Mouse (Mus musculus) embryonic facial prominence, embryonic 10.5 days (tissue): ENCODE measurements around the gene Rab7b. TPM values are rescaled to one million over a fixed set of nuclear protein-coding genes. Genes with fewer than 3 reads are reported as not detected.

Experiments used
- DNase-seq: peaks from one replicate; pipeline ENCODE4 v3.0.0-alpha.2; 2017; ENCODE audit warnings: low spot score
- H3K27ac ChIP-seq: fragments of 300-500 bp; sonication (generic); replicated peaks from 2 replicates; pipeline ENCODE4 v1.5.1; 2016; ENCODE audit warnings: mild to moderate bottlenecking
- H3K27me3 ChIP-seq: fragments of 300-500 bp; sonication (generic); replicated peaks from 2 replicates; pipeline ENCODE4 v1.6.1; 2016; ENCODE audit warnings: low read depth, mild to moderate bottlenecking; ENCODE audit not compliant: poor library complexity, severe bottlenecking
- H3K36me3 ChIP-seq: fragments of 300-500 bp; sonication (generic); replicated peaks from 2 replicates; pipeline ENCODE4 v1.6.1; 2016; ENCODE audit warnings: mild to moderate bottlenecking, moderate library complexity
- H3K4me1 ChIP-seq: fragments of 300-500 bp; sonication (generic); 2 replicates; pipeline ENCODE4 v1.6.1; 2016
- H3K4me3 ChIP-seq: fragments of 300-500 bp; sonication (generic); 2 replicates; pipeline ENCODE4 v1.5.1; 2016; ENCODE audit warnings: mild to moderate bottlenecking, moderate library complexity
- H3K9me3 ChIP-seq: fragments of 300-500 bp; sonication (generic); 2 replicates; pipeline ENCODE4 v1.6.1; 2016; ENCODE audit warnings: mild to moderate bottlenecking
- WGBS: fragments of 180-500 bp; shearing (Covaris S2); methylation state at CpG from one replicate; pipeline ENCODE4 v1.1.7; 2016; 5-methylcytosine and 5-hydroxymethylcytosine counted together
- polyA plus RNA-seq: library from polyadenylated mRNA; unstranded; fragments of >200 nt; fragmentation: Nextera tagmentation; extraction: Ambion mirVana; gene quantifications from 2 replicates; pipeline ENCODE4 v1.2.1, GENCODE M21; 2016

The Rab7b gene
- polyA plus RNA-seq, 1 experiment from 2014 or later: 0.91 TPM

GRCm38 (mm10) chr1:131730639-131731437 lies 42.3 kb downstream of the Rab7b start:
- Histone ChIP-seq H3K4me3 (no peak overlapping the region), H3K27ac (no peak overlapping the region), H3K27me3 (no peaks in the 10 kb centered on the region), H3K4me1 (peaks cover 7% of the 10 kb centered on the region; the same call in 1 of the 2 replicates), H3K36me3 (no peaks in the 10 kb centered on the region), H3K9me3 (no peaks in the 10 kb centered on the region)
- 87% methylated on average over 12 of the region's 12 CpGs for WGBS
- no peak for DNase-seq

DNA sequence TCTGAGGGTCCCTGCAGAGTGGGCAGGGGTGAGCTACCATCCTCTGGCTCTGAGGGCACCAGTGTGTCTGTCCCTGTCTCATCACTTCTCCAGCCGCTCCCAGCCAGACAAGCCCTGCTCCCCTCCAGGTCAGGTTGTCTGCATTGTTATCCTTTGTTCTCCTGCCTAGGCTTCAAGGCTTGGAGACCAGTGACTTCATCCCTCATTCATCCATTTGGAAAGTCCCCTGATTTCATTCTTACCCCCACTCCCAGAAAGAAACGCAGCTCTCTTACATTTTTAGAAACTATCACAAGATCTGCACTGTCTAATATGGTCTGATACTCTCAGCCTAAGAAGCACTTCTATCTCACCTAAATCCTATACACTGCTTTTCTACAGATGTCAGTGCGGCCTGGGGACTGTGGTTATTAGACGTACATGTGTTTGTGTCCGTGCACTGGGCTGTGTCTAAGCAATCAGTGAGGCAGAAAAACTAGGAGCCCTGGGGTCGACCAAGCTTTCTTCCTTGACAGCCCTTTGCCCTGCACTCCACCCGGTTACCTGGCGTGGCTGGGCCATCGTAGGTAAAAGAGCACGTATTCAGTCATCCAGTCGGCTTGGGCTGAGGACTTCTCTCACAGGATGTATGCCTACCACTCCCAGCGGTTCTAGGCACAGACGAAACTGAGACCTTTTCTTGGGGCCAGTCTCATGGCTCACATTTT lies 45.1 kb downstream of the Rab7b start:
- Histone ChIP-seq H3K27ac (no peak overlapping the region), H3K9me3 (no peaks in the 10 kb centered on the region), H3K36me3 (no peaks in the 10 kb centered on the region), H3K27me3 (no peaks in the 10 kb centered on the region), H3K4me3 (no peak overlapping the region), H3K4me1 (peaks cover 7% of the 10 kb centered on the region; the same call in 1 of the 2 replicates)
- no peak for DNase-seq
- WGBS: 61% methylated on average over 13 of the region's 13 CpGs

DNA sequence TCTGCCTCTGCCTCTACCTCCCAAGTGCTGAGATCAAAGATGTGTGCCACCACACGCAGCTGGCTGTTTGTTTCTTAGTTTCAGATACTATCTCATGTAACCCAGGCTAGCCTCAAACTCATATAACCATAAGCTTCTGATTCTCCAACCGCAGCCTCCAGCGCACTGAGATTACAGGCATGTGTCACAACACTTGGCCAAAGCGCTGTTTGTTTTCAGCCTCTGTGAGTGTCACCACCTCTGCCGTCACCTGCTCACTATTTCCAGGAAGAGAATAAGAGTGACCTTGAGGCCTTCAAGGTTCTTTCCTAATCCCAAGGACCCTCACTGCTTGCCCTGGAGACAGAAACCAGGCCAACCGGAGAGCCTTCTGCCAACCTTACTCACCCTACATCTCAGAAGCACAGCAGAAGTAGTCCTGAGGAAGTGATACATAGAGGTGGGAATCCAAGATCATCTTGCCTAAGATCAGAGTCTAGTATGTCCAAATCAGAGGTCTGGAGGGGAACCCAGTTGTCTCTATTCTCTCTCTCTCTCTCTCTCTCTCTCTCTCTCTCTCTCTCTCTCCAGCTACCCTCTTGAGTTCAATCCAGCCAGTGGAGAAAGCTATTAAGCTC lies 46.3 kb downstream of the Rab7b start:
- H3K4me1 ChIP-seq: peaks cover 7% of the 10 kb centered on the region; the same call in 1 of the 2 replicates
- WGBS: 93% methylated on average over 6 of the region's 6 CpGs

GRCm38 (mm10) chr1:131736494-131736893 lies 48.0 kb downstream of the Rab7b start:
- 88% methylated on average over 9 of the region's 9 CpGs for WGBS
- no peak overlapping the region for H3K4me3 ChIP-seq
- DNase-seq: no peak
- no peaks in the 10 kb centered on the region for H3K36me3 ChIP-seq
- H3K9me3 ChIP-seq: no peaks in the 10 kb centered on the region
- peaks cover 7% of the 10 kb centered on the region; the same call in 1 of the 2 replicates for H3K4me1 ChIP-seq
- no peaks in the 10 kb centered on the region for H3K27me3 ChIP-seq
- no peak overlapping the region for H3K27ac ChIP-seq

More for the DNA sequence above, 46.3 kb downstream of the Rab7b start:
- DNase-seq: no peak
- Histone ChIP-seq H3K27me3 (no peaks in the 10 kb centered on the region), H3K36me3 (no peaks in the 10 kb centered on the region), H3K9me3 (no peaks in the 10 kb centered on the region), H3K27ac (no peak overlapping the region), H3K4me3 (no peak overlapping the region)

DNA sequence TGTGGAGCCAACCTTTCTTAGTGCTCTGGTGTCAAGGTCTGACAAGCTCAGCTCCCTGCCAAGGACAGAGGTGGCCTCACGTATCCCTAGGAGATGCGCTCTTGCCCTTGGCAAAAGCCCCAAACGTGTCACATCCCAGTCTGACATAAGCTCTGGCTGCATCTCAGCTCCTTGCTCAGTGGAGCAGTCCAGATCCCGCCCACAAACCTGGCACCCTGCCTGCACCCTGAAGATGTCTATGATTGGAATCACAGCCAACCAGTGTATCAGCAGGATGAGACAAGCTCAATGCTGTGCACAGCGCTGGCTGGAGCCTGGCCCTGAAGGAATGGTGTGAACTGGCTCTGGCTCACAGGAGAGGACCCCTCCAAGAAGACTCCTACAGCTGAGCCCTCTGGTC lies 48.8 kb downstream of the Rab7b start:
- Histone ChIP-seq H3K9me3 (no peaks in the 10 kb centered on the region), H3K27ac (no peak overlapping the region), H3K4me3 (no peak overlapping the region), H3K4me1 (0 out of 2 replicates have a peak, but pooled peaks cover 4% of the 10 kb centered on the region), H3K27me3 (no peaks in the 10 kb centered on the region), H3K36me3 (no peaks in the 10 kb centered on the region)
- 79% methylated on average over 5 of the region's 5 CpGs for WGBS
- DNase-seq: no peak

DNA sequence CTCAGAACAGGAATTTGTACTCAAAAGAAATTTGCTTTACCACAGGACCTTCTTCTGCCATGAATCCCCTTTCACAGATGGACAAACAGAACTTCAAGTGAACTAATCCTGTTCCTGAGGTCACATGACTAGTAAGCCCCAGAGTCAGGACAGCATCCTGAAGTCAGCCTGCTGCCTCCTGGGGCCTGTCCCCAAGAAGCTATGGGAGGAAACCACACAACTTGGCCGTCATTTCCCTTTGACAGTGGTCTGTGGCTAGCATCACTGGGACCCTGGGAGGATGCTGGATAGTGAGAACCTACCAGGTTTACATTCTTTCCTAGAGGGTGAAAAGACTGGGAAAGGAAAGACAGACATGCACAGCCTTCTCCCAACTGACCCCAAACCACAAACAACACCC lies 50.3 kb downstream of the Rab7b start:
- no peak for DNase-seq
- Histone ChIP-seq H3K27me3 (no peaks in the 10 kb centered on the region; the same call in 1 of the 2 replicates), H3K9me3 (no peaks in the 10 kb centered on the region), H3K4me3 (no peak overlapping the region), H3K4me1 (peaks cover 6% of the 10 kb centered on the region), H3K36me3 (no peaks in the 10 kb centered on the region), H3K27ac (no peak overlapping the region)
- 85% methylated on average over 1 of the region's 1 CpGs for WGBS

- no peak for DNase-seq
- H3K27ac ChIP-seq: no peak overlapping the region
- H3K27me3 ChIP-seq: no peaks in the 10 kb centered on the region; the same call in 1 of the 2 replicates
- no peak overlapping the region for H3K4me3 ChIP-seq
- H3K4me1 ChIP-seq: peaks cover 13% of the 10 kb centered on the region
- H3K36me3 ChIP-seq: no peaks in the 10 kb centered on the region
- 91% methylated on average over 9 of the region's 9 CpGs for WGBS
- H3K9me3 ChIP-seq: no peaks in the 10 kb centered on the region
Observed at GRCm38 (mm10) chr1:131739481-131740160, 51.1 kb downstream of the Rab7b start.

- peaks cover 8% of the 10 kb centered on the region; the same call in 1 of the 2 replicates for H3K27me3 ChIP-seq
- no peak within 1 kb of the TSS for H3K27ac ChIP-seq
- H3K4me1 ChIP-seq: peaks cover 25% of the 10 kb centered on the region
- H3K36me3 ChIP-seq: no peaks in the 10 kb centered on the region
- 47% methylated on average over 10 of the region's 10 CpGs for WGBS
- H3K4me3 ChIP-seq: no peak within 1 kb of the TSS
- no peak for DNase-seq
- no peaks in the 10 kb centered on the region for H3K9me3 ChIP-seq
Observed at GRCm38 (mm10) chr1:131743868-131744464, 55.5 kb downstream of the Rab7b start, which contains the start of gene Slc26a9. Slc26a9 (plus strand) TSS chr1:131744022.

- peaks cover 25% of the 10 kb centered on the region for H3K4me1 ChIP-seq
- peaks cover 8% of the 10 kb centered on the region; the same call in 1 of the 2 replicates for H3K27me3 ChIP-seq
- WGBS: 38% methylated on average over 5 of the region's 5 CpGs
- no peaks in the 10 kb centered on the region for H3K36me3 ChIP-seq
- DNase-seq: no peak
- H3K9me3 ChIP-seq: no peaks in the 10 kb centered on the region
- H3K27ac ChIP-seq: no peak overlapping the region
- H3K4me3 ChIP-seq: no peak overlapping the region
Observed at GRCm38 (mm10) chr1:131745391-131745790, 56.9 kb downstream of the Rab7b start.

DNA sequence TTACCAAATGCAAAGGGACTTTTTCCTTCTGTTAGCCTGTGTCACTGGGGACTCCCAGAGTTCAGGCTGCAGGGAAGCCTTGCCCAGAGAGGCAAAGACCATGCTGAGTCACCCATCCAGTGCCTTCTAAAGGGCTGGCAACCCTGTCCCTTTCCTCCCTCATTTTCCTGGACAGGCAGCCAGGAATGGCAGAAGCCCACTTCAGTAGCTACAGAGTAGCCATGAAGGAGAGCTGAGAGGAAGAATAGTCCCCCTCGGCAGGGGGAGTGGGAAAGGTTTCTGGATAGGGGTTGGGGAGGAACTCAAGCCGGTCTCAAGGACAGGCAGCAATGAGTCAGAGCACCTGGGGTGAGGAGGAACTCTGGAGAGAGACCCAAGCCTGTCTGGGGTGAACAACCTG lies 59.3 kb downstream of the Rab7b start:
- Histone ChIP-seq H3K27me3 (peaks cover 8% of the 10 kb centered on the region; the same call in 1 of the 2 replicates), H3K36me3 (no peaks in the 10 kb centered on the region), H3K4me1 (peaks cover 29% of the 10 kb centered on the region), H3K9me3 (no peaks in the 10 kb centered on the region), H3K27ac (no peak overlapping the region), H3K4me3 (no peak overlapping the region)
- DNase-seq: no peak
- 57% methylated on average over 2 of the region's 2 CpGs for WGBS

DNA sequence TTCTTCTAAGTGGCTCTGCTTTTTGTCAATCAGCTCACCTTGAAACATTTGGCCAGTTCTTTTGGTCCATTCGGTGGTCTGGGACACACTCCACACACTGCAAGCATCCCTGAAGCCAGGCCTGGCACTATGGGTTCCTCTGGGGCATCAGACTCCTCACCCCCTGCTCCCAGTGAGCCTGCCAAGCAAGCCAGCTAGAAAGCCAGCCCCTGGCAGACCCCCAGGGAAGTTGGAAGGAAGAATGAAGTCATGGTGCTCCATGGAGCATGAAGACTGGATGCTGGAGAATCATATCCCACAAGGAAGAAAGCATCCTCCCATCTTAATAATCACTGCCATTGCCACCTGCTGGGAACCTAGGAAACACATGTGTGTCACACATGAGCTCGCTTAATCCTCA lies 60.1 kb downstream of the Rab7b start:
- no peak overlapping the region for H3K27ac ChIP-seq
- H3K4me1 ChIP-seq: peaks cover 25% of the 10 kb centered on the region
- WGBS: 83% methylated on average over 2 of the region's 2 CpGs
- DNase-seq: no peak
- H3K9me3 ChIP-seq: no peaks in the 10 kb centered on the region
- no peaks in the 10 kb centered on the region for H3K36me3 ChIP-seq
- peaks cover 8% of the 10 kb centered on the region; the same call in 1 of the 2 replicates for H3K27me3 ChIP-seq
- H3K4me3 ChIP-seq: no peak overlapping the region
